Comparison of ENCODE assay signal across 27 mouse cellular contexts in the genomic region with DNA sequence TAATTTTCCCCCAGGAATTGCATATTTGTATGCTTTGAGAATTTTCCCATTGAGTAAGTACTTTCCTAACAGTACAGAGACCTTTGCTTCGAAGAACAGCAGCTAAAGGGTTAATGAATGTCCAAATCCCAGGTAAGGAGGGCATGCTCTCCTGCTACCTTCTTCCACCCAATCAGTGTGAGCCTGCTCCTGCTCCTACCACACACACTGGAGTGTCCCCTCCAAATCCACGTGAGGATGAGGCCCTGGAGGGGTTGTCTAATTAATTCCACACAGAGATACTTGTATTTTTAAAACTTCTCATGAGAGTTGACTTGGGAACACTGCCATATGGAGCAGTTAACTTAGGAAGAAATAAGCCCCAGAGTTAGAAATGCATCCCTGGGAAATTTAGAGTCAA. TPM values are rescaled to one million over a fixed set of nuclear protein-coding genes. Genes with fewer than 3 reads are reported as not detected.
A peak's percentile ranks its signal among the peaks of the same experiment; 100 is the strongest.
DNase-seq lines count a peak whose midpoint lies in the region; ATAC-seq and TF ChIP-seq lines count a peak whose summit lies in the region.
"Had no signal": no experiment of that assay in that cellular context is flagged by ENCODE, and none has a peak within 500 bp of the region (broad histone marks: within the 10 kb centered on the region; RNA-seq: fewer than 3 reads in every experiment).

No protein-coding gene starts in this region.

- WGBS in embryonic facial prominence, embryonic 14.5 days = 55% methylated on average over 2 of the region's 2 CpGs
- WGBS in embryonic facial prominence, embryonic 10.5 days = 59% methylated on average over 2 of the region's 2 CpGs
- 46% methylated on average over 2 of the region's 2 CpGs for WGBS in kidney, adult 2 months
- 73% methylated on average over 2 of the region's 2 CpGs for WGBS in kidney, embryonic 16.5 days
- 52% methylated on average over 2 of the region's 2 CpGs for WGBS in embryonic facial prominence, embryonic 15.5 days

- H3K9me3 ChIP-seq in embryonic facial prominence, embryonic 14.5 days (ENCODE audit: control insufficient read depth, low read length) = no peaks in the 10 kb centered on the region
- no peaks in the 10 kb centered on the region for H3K9me3 ChIP-seq in embryonic facial prominence, embryonic 10.5 days
- H3K9me3 ChIP-seq in kidney, embryonic 16.5 days (ENCODE audit: low read length) = no peaks in the 10 kb centered on the region
- no peaks in the 10 kb centered on the region for H3K9me3 ChIP-seq in embryonic facial prominence, embryonic 15.5 days (replicated peaks)
- H3K9me3 ChIP-seq: embryonic facial prominence, embryonic 13.5 days; forebrain, embryonic 10.5 days; forebrain, embryonic 12.5 days; G1E had no signal

- H3K9ac ChIP-seq in embryonic facial prominence, embryonic 14.5 days (ENCODE audit: low read depth, low read length) = no peak overlapping the region
- no peak overlapping the region for H3K9ac ChIP-seq in kidney, embryonic 16.5 days (replicated peaks; ENCODE audit: low read length)
- H3K9ac ChIP-seq in embryonic facial prominence, embryonic 15.5 days = no peak overlapping the region
- H3K9ac ChIP-seq: embryonic facial prominence, embryonic 13.5 days; forebrain, embryonic 12.5 days had no signal

- peak; percentile 52 for DNase-seq in embryonic facial prominence, embryonic 14.5 days (ENCODE audit: low spot score)
- DNase-seq in embryonic facial prominence, embryonic 10.5 days (ENCODE audit: low spot score) = no peak
- peak; percentile 82 for DNase-seq in kidney, adult 2 months
- DNase-seq in kidney, adult 18-20 months = no peak
- peak; percentile 75 for DNase-seq in kidney, adult 9 months
- DNase-seq: adrenal gland, adult 8-10 months; adrenal gland, postnatal 14 days; adrenal gland, postnatal 36 days; B cell, adult 2 months; cerebellum, adult 11-12 months; cerebellum, adult 2 months; cerebellum, adult 9-10 months; cerebellum, postnatal 10 days; cerebellum, postnatal 25 days had no signal

- no peak for TF ChIP-seq POLR2A in kidney, adult 2 months (IDR thresholded peaks at IDR 0.05; ENCODE audit: low read depth, low read length)

- H3K4me3 ChIP-seq in embryonic facial prominence, embryonic 14.5 days (ENCODE audit: low read depth, low read length) = no peak overlapping the region
- H3K4me3 ChIP-seq in embryonic facial prominence, embryonic 10.5 days = no peak overlapping the region
- no peak overlapping the region for H3K4me3 ChIP-seq in kidney, adult 2 months (ENCODE audit: insufficient read depth, low read depth, low read length)
- H3K4me3 ChIP-seq in kidney, embryonic 16.5 days (ENCODE audit: low read length) = no peak overlapping the region
- H3K4me3 ChIP-seq in embryonic facial prominence, embryonic 15.5 days (replicated peaks) = no peak overlapping the region
- H3K4me3 ChIP-seq: embryonic facial prominence, embryonic 13.5 days; erythroblast, embryonic 14.5 days; forebrain, embryonic 10.5 days; forebrain, embryonic 12.5 days had no signal

- no peaks in the 10 kb centered on the region for H3K4me1 ChIP-seq in embryonic facial prominence, embryonic 14.5 days (ENCODE audit: control insufficient read depth, insufficient read depth, low read length)
- H3K4me1 ChIP-seq in embryonic facial prominence, embryonic 10.5 days = no peaks in the 10 kb centered on the region
- H3K4me1 ChIP-seq in kidney, adult 2 months (ENCODE audit: control insufficient read depth, insufficient read depth, low read length) = peaks cover 8% of the 10 kb centered on the region
- H3K4me1 ChIP-seq in kidney, embryonic 16.5 days (ENCODE audit: insufficient read depth, low read length) = no peaks in the 10 kb centered on the region
- H3K4me1 ChIP-seq in embryonic facial prominence, embryonic 15.5 days = no peaks in the 10 kb centered on the region
- H3K4me1 ChIP-seq: forebrain, embryonic 10.5 days; forebrain, embryonic 12.5 days had no signal

- H3K4me2 ChIP-seq in embryonic facial prominence, embryonic 14.5 days (ENCODE audit: low read depth, low read length) = no peak overlapping the region
- H3K4me2 ChIP-seq in kidney, embryonic 16.5 days (replicated peaks; ENCODE audit: low read depth, low read length) = no peak overlapping the region
- H3K4me2 ChIP-seq in embryonic facial prominence, embryonic 15.5 days (replicated peaks) = no peak overlapping the region
- H3K4me2 ChIP-seq: embryonic facial prominence, embryonic 13.5 days; forebrain, embryonic 12.5 days had no signal

- ATAC-seq in embryonic facial prominence, embryonic 14.5 days (ENCODE audit: low read depth) = peak; percentile 83; the same call in 1 of the 2 replicates
- no peak for ATAC-seq in kidney, embryonic 16.5 days (ENCODE audit: low FRiP score, low TSS enrichment)
- ATAC-seq in embryonic facial prominence, embryonic 15.5 days (ENCODE audit: insufficient number of reproducible peaks, low FRiP score, low TSS enrichment, low read depth) = peak; percentile 84
- ATAC-seq: activated CD4-positive, CD25-positive, alpha-beta regulatory T cell, adult 4 months; CD4-positive, CD25-positive, alpha-beta regulatory T cell, adult 4 months; forebrain, embryonic 14.5 days; forebrain, embryonic 16.5 days; Patski had no signal

- no peak overlapping the region for H3K27ac ChIP-seq in embryonic facial prominence, embryonic 14.5 days (replicated peaks; ENCODE audit: low read depth, low read length)
- H3K27ac ChIP-seq in embryonic facial prominence, embryonic 10.5 days (replicated peaks) = no peak overlapping the region
- H3K27ac ChIP-seq in kidney, adult 2 months (ENCODE audit: insufficient read depth, low read depth, low read length) = peak overlapping the region; percentile 83
- H3K27ac ChIP-seq in kidney, embryonic 16.5 days (ENCODE audit: low read length) = no peak overlapping the region
- no peak overlapping the region for H3K27ac ChIP-seq in embryonic facial prominence, embryonic 15.5 days (replicated peaks)
- H3K27ac ChIP-seq: embryonic facial prominence, embryonic 13.5 days; forebrain, embryonic 10.5 days; forebrain, embryonic 12.5 days had no signal

- no peaks in the 10 kb centered on the region for H3K27me3 ChIP-seq in embryonic facial prominence, embryonic 14.5 days (replicated peaks; ENCODE audit: control insufficient read depth, insufficient read depth, low read length)
- H3K27me3 ChIP-seq in embryonic facial prominence, embryonic 10.5 days (replicated peaks; ENCODE audit: low read depth, poor library complexity, severe bottlenecking) = no peaks in the 10 kb centered on the region
- H3K27me3 ChIP-seq in kidney, adult 2 months (replicated peaks; ENCODE audit: control insufficient read depth, insufficient read depth, low read length) = no peaks in the 10 kb centered on the region
- no peaks in the 10 kb centered on the region for H3K27me3 ChIP-seq in kidney, embryonic 16.5 days (ENCODE audit: insufficient read depth, low read length)
- H3K27me3 ChIP-seq in embryonic facial prominence, embryonic 15.5 days = no peaks in the 10 kb centered on the region
- H3K27me3 ChIP-seq: CH12.LX; embryonic facial prominence, embryonic 13.5 days; forebrain, embryonic 12.5 days; Patski had no signal

- H3K36me3 ChIP-seq in embryonic facial prominence, embryonic 14.5 days (ENCODE audit: control insufficient read depth, insufficient read depth, low read length) = peaks cover 83% of the 10 kb centered on the region
- H3K36me3 ChIP-seq in embryonic facial prominence, embryonic 10.5 days (replicated peaks) = peaks cover 94% of the 10 kb centered on the region
- H3K36me3 ChIP-seq in kidney, adult 2 months (ENCODE audit: control insufficient read depth, insufficient read depth, low read length) = peaks cover 19% of the 10 kb centered on the region
- peaks cover 75% of the 10 kb centered on the region for H3K36me3 ChIP-seq in kidney, embryonic 16.5 days (ENCODE audit: insufficient read depth, low read length)
- peaks cover 79% of the 10 kb centered on the region for H3K36me3 ChIP-seq in embryonic facial prominence, embryonic 15.5 days

- no peak for TF ChIP-seq CTCF in kidney, adult 2 months (conservative IDR thresholded peaks at IDR 0.05; ENCODE audit: insufficient read depth, insufficient read length, low read depth, low read length)

RNA-seq across cellular contexts. Expression of a gene that starts 14.3 kb away (rescaled TPM):
- polyA plus RNA-seq in embryonic facial prominence, embryonic 14.5 days (2014; fragmentation: Nextera tagmentation; extraction: Ambion mirVana) = 54.1 and 56.6 TPM in 2 replicates
- polyA plus RNA-seq in embryonic facial prominence, embryonic 10.5 days (2016; fragmentation: Nextera tagmentation; extraction: Ambion mirVana) = 42.6 and 43.6 TPM in 2 replicates
- polyA plus RNA-seq in kidney, adult 2 months (2012; rRNA removed) = 88.5 and 90.9 TPM in 2 replicates
- polyA plus RNA-seq in kidney, embryonic 16.5 days (2015; fragmentation: Nextera tagmentation; extraction: Ambion mirVana) = 81.6 and 86.0 TPM in 2 replicates
- polyA plus RNA-seq in embryonic facial prominence, embryonic 15.5 days (2015; fragmentation: Nextera tagmentation; extraction: Ambion mirVana) = 43.6 and 44.5 TPM in 2 replicates

Comparison
In these comparisons a context has a peak if more than half of its experiments do, and no peak if none do; other contexts are left out.
1. DNase-seq: peak in embryonic facial prominence, embryonic 14.5 days (single experiment), kidney, adult 2 months (single experiment) and kidney, adult 9 months (single experiment); none in embryonic facial prominence, embryonic 10.5 days (single experiment) and kidney, adult 18-20 months (single experiment).